Mouse (Mus musculus) midbrain, embryonic 10.5 days (tissue): ENCODE measurements around the gene Slc48a1. TPM values are rescaled to one million over a fixed set of nuclear protein-coding genes. Genes with fewer than 3 reads are reported as not detected.

Source experiments
- DNase-seq: peaks from one replicate; pipeline ENCODE4 v3.0.0-alpha.2; 2017; ENCODE audit warnings: low spot score
- H3K27ac ChIP-seq: fragments of 300-500 bp; sonication (generic); replicated peaks from 2 replicates; pipeline ENCODE4 v1.5.1; 2016; ENCODE audit warnings: mild to moderate bottlenecking
- H3K27me3 ChIP-seq: fragments of 300-500 bp; sonication (generic); 2 replicates; pipeline ENCODE4 v1.6.1; 2016; ENCODE audit warnings: low read depth, mild to moderate bottlenecking; ENCODE audit not compliant: poor library complexity, severe bottlenecking
- H3K36me3 ChIP-seq: fragments of 300-500 bp; sonication (generic); 2 replicates; pipeline ENCODE4 v1.6.1; 2016; ENCODE audit warnings: mild to moderate bottlenecking, moderate library complexity
- H3K4me1 ChIP-seq: fragments of 300-500 bp; sonication (generic); 2 replicates; pipeline ENCODE4 v1.6.1; 2016
- H3K4me3 ChIP-seq: fragments of 300-500 bp; sonication (generic); 2 replicates; pipeline ENCODE4 v1.5.1; 2016; ENCODE audit warnings: mild to moderate bottlenecking, moderate library complexity
- H3K9me3 ChIP-seq: fragments of 300-500 bp; sonication (generic); replicated peaks from 2 replicates; pipeline ENCODE4 v1.6.1; 2016; ENCODE audit warnings: mild to moderate bottlenecking
- WGBS: fragments of 180-500 bp; shearing (Covaris S2); methylation state at CpG from one replicate; pipeline ENCODE4 v1.1.7; 2016; 5-methylcytosine and 5-hydroxymethylcytosine counted together
- polyA plus RNA-seq: library from polyadenylated mRNA; unstranded; fragments of >200 nt; fragmentation: Nextera tagmentation; extraction: Ambion mirVana; gene quantifications from 2 replicates; pipeline ENCODE4 v1.2.1, GENCODE M21; 2016

Slc48a1 gene
- polyA plus RNA-seq, 1 experiment from 2014 or later = 30.5 TPM

DNA sequence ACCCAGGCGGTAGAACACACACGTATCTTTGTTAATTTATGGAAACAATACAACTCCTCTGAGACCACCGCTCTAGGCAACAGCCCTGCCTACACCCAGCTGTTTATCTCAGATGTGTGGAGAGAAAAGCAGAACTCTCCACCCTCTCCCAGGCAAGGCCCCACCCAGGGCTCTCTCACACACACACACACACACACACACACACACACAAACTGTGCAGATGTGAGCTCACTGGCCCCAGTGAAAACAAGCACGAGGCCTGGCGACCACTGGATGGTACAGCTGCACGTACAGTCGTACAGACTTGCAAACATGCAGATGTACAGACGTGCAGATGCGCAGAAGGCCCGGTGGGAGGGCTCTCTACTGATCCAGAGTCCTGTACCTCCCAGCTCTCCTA is 33.4 kb upstream of the Slc48a1 start:
- Histone ChIP-seq H3K4me1 (peaks cover 45% of the 10 kb centered on the region), H3K27me3 (no peaks in the 10 kb centered on the region), H3K36me3 (no peaks in the 10 kb centered on the region), H3K4me3 (no peak overlapping the region), H3K27ac (peak overlapping the region; percentile 9; the same call in 1 of the 2 replicates), H3K9me3 (no peaks in the 10 kb centered on the region)
- no peak for DNase-seq
- 85% methylated on average over 10 of the region's 10 CpGs for WGBS

DNA sequence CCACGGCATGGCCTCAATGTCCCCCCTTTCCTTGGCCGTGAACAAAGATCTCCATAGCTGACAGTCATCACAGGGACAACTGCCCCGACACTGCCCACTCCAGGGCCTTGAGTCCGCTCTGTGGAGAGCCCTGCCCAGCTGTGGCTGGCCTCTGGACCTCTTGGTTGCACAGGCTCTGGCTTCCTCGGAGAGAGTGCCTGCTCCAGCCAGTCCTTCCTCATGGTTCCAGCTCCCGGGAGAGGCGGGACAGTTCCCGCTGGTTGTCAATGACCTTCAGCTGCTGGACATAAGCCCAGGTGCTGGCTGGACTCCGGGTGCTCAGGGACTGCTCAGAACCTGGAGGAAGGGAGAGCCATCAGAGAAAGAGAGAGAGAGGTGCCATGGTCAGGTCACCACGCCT is 33.0 kb upstream of the Slc48a1 start:
- H3K4me3 ChIP-seq = no peak overlapping the region
- peak overlapping the region; percentile 9 for H3K27ac ChIP-seq
- no peaks in the 10 kb centered on the region for H3K36me3 ChIP-seq
- peaks cover 48% of the 10 kb centered on the region for H3K4me1 ChIP-seq
- H3K27me3 ChIP-seq = no peaks in the 10 kb centered on the region
- H3K9me3 ChIP-seq = no peaks in the 10 kb centered on the region
- no peak for DNase-seq
- 82% methylated on average over 10 of the region's 10 CpGs for WGBS

GRCm38 (mm10) chr15:97746278-97746677 is 32.0 kb upstream of the Slc48a1 start:
- Histone ChIP-seq H3K4me1 (peaks cover 52% of the 10 kb centered on the region), H3K36me3 (no peaks in the 10 kb centered on the region), H3K9me3 (no peaks in the 10 kb centered on the region), H3K27me3 (no peaks in the 10 kb centered on the region), H3K4me3 (no peak overlapping the region), H3K27ac (no peak overlapping the region)
- DNase-seq = no peak
- 97% methylated on average over 10 of the region's 10 CpGs for WGBS

DNA sequence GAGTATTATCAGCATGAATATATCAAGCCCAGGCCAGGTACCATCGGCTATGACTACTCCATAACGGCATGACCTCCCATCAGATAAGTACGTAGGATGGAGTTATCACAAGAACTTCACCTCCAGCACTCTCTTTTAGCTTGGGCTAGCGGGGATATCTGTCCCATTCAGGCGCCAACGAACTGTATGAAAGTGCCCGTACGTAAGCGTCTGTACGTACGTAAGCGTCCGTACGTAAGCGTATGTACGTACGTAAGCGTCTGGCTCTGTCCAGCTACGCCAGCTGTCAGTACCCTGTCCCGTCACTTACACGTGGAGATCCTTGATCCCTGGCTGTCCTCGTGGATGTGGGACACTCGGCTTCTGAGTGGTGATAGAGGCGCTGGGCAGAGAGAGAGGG is 31.6 kb upstream of the Slc48a1 start:
- no peak for DNase-seq
- Histone ChIP-seq H3K27me3 (no peaks in the 10 kb centered on the region), H3K4me3 (no peak overlapping the region), H3K4me1 (peaks cover 47% of the 10 kb centered on the region), H3K27ac (no peak overlapping the region), H3K9me3 (no peaks in the 10 kb centered on the region), H3K36me3 (no peaks in the 10 kb centered on the region)
- 94% methylated on average over 24 of the region's 24 CpGs for WGBS

GRCm38 (mm10) chr15:97747486-97747885 is 30.8 kb upstream of the Slc48a1 start:
- peaks cover 40% of the 10 kb centered on the region for H3K4me1 ChIP-seq
- H3K4me3 ChIP-seq = no peak overlapping the region
- no peak overlapping the region for H3K27ac ChIP-seq
- H3K27me3 ChIP-seq = no peaks in the 10 kb centered on the region
- no peak for DNase-seq
- H3K9me3 ChIP-seq = no peaks in the 10 kb centered on the region
- no peaks in the 10 kb centered on the region for H3K36me3 ChIP-seq
- WGBS = 88% methylated on average over 4 of the region's 4 CpGs

GRCm38 (mm10) chr15:97748309-97748708 is 30.0 kb upstream of the Slc48a1 start:
- no peaks in the 10 kb centered on the region for H3K36me3 ChIP-seq
- no peak overlapping the region for H3K4me3 ChIP-seq
- H3K9me3 ChIP-seq = no peaks in the 10 kb centered on the region
- H3K4me1 ChIP-seq = peaks cover 34% of the 10 kb centered on the region
- WGBS = 42% methylated on average over 10 of the region's 10 CpGs
- H3K27ac ChIP-seq = peak overlapping the region; percentile 43
- no peaks in the 10 kb centered on the region for H3K27me3 ChIP-seq
- peak; percentile 51 for DNase-seq

- Histone ChIP-seq H3K4me1 (peaks cover 38% of the 10 kb centered on the region), H3K36me3 (no peaks in the 10 kb centered on the region), H3K4me3 (no peak overlapping the region), H3K27me3 (no peaks in the 10 kb centered on the region), H3K27ac (no peak overlapping the region), H3K9me3 (no peaks in the 10 kb centered on the region)
- DNase-seq = no peak
- 83% methylated on average over 4 of the region's 4 CpGs for WGBS
Measured at GRCm38 (mm10) chr15:97748964-97749363, 29.4 kb upstream of the Slc48a1 start.

GRCm38 (mm10) chr15:97749397-97749796 is 28.9 kb upstream of the Slc48a1 start:
- Histone ChIP-seq H3K27ac (no peak overlapping the region), H3K9me3 (no peaks in the 10 kb centered on the region), H3K4me1 (peaks cover 43% of the 10 kb centered on the region), H3K4me3 (no peak overlapping the region), H3K27me3 (no peaks in the 10 kb centered on the region), H3K36me3 (no peaks in the 10 kb centered on the region)
- WGBS = 86% methylated on average over 9 of the region's 9 CpGs
- DNase-seq = no peak

- no peak for DNase-seq
Measured at GRCm38 (mm10) chr15:97749841-97750240, 28.5 kb upstream of the Slc48a1 start.

GRCm38 (mm10) chr15:97750697-97751096 is 27.6 kb upstream of the Slc48a1 start:
- no peak for DNase-seq
- Histone ChIP-seq H3K4me1 (peaks cover 46% of the 10 kb centered on the region), H3K9me3 (no peaks in the 10 kb centered on the region), H3K4me3 (no peak overlapping the region), H3K27me3 (no peaks in the 10 kb centered on the region), H3K36me3 (no peaks in the 10 kb centered on the region), H3K27ac (peak overlapping the region; percentile 63)
- WGBS = 77% methylated on average over 12 of the region's 12 CpGs

More at GRCm38 (mm10) chr15:97749841-97750240, 28.5 kb upstream of the Slc48a1 start:
- H3K36me3 ChIP-seq = no peaks in the 10 kb centered on the region
- no peaks in the 10 kb centered on the region for H3K9me3 ChIP-seq
- H3K4me3 ChIP-seq = no peak overlapping the region
- peaks cover 45% of the 10 kb centered on the region for H3K4me1 ChIP-seq
- 90% methylated on average over 13 of the region's 13 CpGs for WGBS
- no peaks in the 10 kb centered on the region for H3K27me3 ChIP-seq
- H3K27ac ChIP-seq = peak overlapping the region; percentile 63

GRCm38 (mm10) chr15:97751676-97752075 is 26.6 kb upstream of the Slc48a1 start:
- Histone ChIP-seq H3K27me3 (no peaks in the 10 kb centered on the region), H3K27ac (no peak overlapping the region), H3K36me3 (no peaks in the 10 kb centered on the region), H3K4me1 (peaks cover 53% of the 10 kb centered on the region), H3K9me3 (no peaks in the 10 kb centered on the region), H3K4me3 (no peak overlapping the region)
- DNase-seq = no peak
- 84% methylated on average over 2 of the region's 2 CpGs for WGBS

- Histone ChIP-seq H3K27ac (no peak overlapping the region), H3K36me3 (no peaks in the 10 kb centered on the region), H3K4me3 (no peak overlapping the region), H3K27me3 (no peaks in the 10 kb centered on the region), H3K4me1 (peaks cover 53% of the 10 kb centered on the region), H3K9me3 (no peaks in the 10 kb centered on the region)
- DNase-seq = no peak
- 92% methylated on average over 5 of the region's 5 CpGs for WGBS
Measured at GRCm38 (mm10) chr15:97752491-97752890, 25.8 kb upstream of the Slc48a1 start.

- Histone ChIP-seq H3K36me3 (no peaks in the 10 kb centered on the region), H3K4me3 (no peak overlapping the region), H3K9me3 (no peaks in the 10 kb centered on the region), H3K4me1 (peaks cover 37% of the 10 kb centered on the region), H3K27me3 (no peaks in the 10 kb centered on the region), H3K27ac (peak overlapping the region; percentile 57; the same call in 1 of the 2 replicates)
- no peak for DNase-seq
- WGBS = 87% methylated on average over 6 of the region's 6 CpGs
Measured at GRCm38 (mm10) chr15:97754476-97754875, 23.8 kb upstream of the Slc48a1 start.

DNA sequence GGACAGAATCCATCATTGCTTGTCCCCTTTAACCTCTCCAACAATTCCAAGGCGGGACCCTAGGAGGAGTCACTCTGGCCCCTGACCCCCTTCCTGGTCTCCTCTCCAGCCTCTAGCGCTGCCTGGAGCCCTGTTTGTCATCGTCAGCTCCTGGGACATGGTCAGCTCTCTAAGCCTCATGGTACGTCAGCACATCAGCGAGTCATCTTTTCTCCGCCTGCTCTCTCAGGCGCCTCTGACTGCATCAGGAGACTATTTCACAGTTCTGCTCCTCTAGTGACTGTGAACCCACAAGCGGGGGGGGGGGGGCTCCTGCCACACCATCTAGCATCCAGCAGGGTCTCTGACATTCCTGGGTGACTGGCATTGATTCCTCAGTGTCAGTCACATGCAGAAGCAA is 23.0 kb upstream of the Slc48a1 start:
- WGBS = 59% methylated on average over 8 of the region's 8 CpGs
- Histone ChIP-seq H3K4me3 (no peak overlapping the region), H3K27ac (no peak overlapping the region), H3K36me3 (no peaks in the 10 kb centered on the region), H3K9me3 (no peaks in the 10 kb centered on the region), H3K27me3 (no peaks in the 10 kb centered on the region), H3K4me1 (peaks cover 34% of the 10 kb centered on the region)
- DNase-seq = no peak
